Mouse (Mus musculus) layer of hippocampus, adult 2 months (tissue): ENCODE data around the gene Dscaml1. TPM values are rescaled to one million over a fixed set of nuclear protein-coding genes. Genes with fewer than 3 reads are reported as not detected.

Experiments
- DNase-seq, 2 experiments: peaks; one replicate each; pipeline ENCODE4 v3.0.0; 2022; ENCODE audit warnings: low spot score in 2 of 2
- H3K27ac ChIP-seq: fragments of 200-600 bp; 2 replicates; pipeline ENCODE4 v1.8.1; 2022
- H3K4me3 ChIP-seq: fragments of 200-600 bp; 2 replicates; pipeline ENCODE4 v1.8.1; 2022; ENCODE audit warnings: mild to moderate bottlenecking
- CTCF ChIP-seq: fragments of 200-600 bp; conservative IDR thresholded peaks from 2 replicates; pipeline ENCODE4 v1.8.1; 2022; ENCODE audit warnings: antibody characterized with exemption, mild to moderate bottlenecking, moderate library complexity
- total RNA-seq, 2 experiments: library from RNA; stranded (reverse); gene quantifications; 2 replicates each; pipeline ENCODE4 v1.2.3; 2021

The Dscaml1 gene
- total RNA-seq, 2 experiments from 2014 or later: 95.8 to 102 TPM

GRCm38 (mm10) chr9:45510806-45511546, 84.5 kb downstream of the Dscaml1 start:
- TF ChIP-seq CTCF: no peak
- DNase-seq: no peak
- Histone ChIP-seq H3K4me3 (no peak overlapping the region), H3K27ac (peak overlapping the region; percentile 73)

- Histone ChIP-seq H3K27ac (peak overlapping the region; percentile 67; the same call in 1 of the 2 replicates), H3K4me3 (no peak overlapping the region)
- peak; percentile 37 to 38 for DNase-seq
- TF ChIP-seq CTCF: no peak
Measured at GRCm38 (mm10) chr9:45517993-45518705, 91.7 kb downstream of the Dscaml1 start.

- no peak for DNase-seq
- no peak for TF ChIP-seq CTCF
- no peak overlapping the region for H3K4me3 ChIP-seq
- peak overlapping the region; percentile 55 for H3K27ac ChIP-seq
Measured at GRCm38 (mm10) chr9:45519841-45520240, 93.4 kb downstream of the Dscaml1 start.

- Histone ChIP-seq H3K27ac (no peak overlapping the region), H3K4me3 (no peak overlapping the region)
- TF ChIP-seq CTCF: no peak; the same call in 1 of the 2 replicates
- DNase-seq: no peak
Measured at GRCm38 (mm10) chr9:45522866-45523265, 96.4 kb downstream of the Dscaml1 start.

GRCm38 (mm10) chr9:45524505-45524904, 98.1 kb downstream of the Dscaml1 start:
- no peak for TF ChIP-seq CTCF
- DNase-seq: no peak
- Histone ChIP-seq H3K27ac (no peak overlapping the region), H3K4me3 (no peak overlapping the region)

GRCm38 (mm10) chr9:45533253-45533652, 106.8 kb downstream of the Dscaml1 start:
- Histone ChIP-seq H3K27ac (0 out of 2 replicates have a peak overlapping the region, but pooled peaks have one; percentile 89), H3K4me3 (no peak overlapping the region)
- no peak for DNase-seq
- no peak for TF ChIP-seq CTCF

- DNase-seq: peak in 1 of 2 experiments; percentile 52
- no peak overlapping the region for H3K4me3 ChIP-seq
- 0 out of 2 replicates have a peak, but pooled peaks have one; percentile 3 for TF ChIP-seq CTCF
- peak overlapping the region; percentile 89 for H3K27ac ChIP-seq
Measured at GRCm38 (mm10) chr9:45534472-45534988, 108.1 kb downstream of the Dscaml1 start.

- peak overlapping the region; percentile 89 for H3K27ac ChIP-seq
- no peak overlapping the region for H3K4me3 ChIP-seq
- no peak for DNase-seq
- TF ChIP-seq CTCF: no peak
Measured at GRCm38 (mm10) chr9:45537649-45538048, 111.2 kb downstream of the Dscaml1 start.

- no peak overlapping the region for H3K4me3 ChIP-seq
- TF ChIP-seq CTCF: no peak
- H3K27ac ChIP-seq: peak overlapping the region; percentile 89
- no peak for DNase-seq
Measured at GRCm38 (mm10) chr9:45539265-45540044, 113.0 kb downstream of the Dscaml1 start.

- peak; percentile 45 to 65 for DNase-seq
- no peak for TF ChIP-seq CTCF
- Histone ChIP-seq H3K27ac (peak overlapping the region; percentile 85), H3K4me3 (no peak overlapping the region)
Measured at GRCm38 (mm10) chr9:45546024-45546638, 119.7 kb downstream of the Dscaml1 start.

GRCm38 (mm10) chr9:45546902-45547578, 120.6 kb downstream of the Dscaml1 start:
- Histone ChIP-seq H3K4me3 (no peak overlapping the region), H3K27ac (peak overlapping the region; percentile 85)
- TF ChIP-seq CTCF: no peak
- no peak for DNase-seq

GRCm38 (mm10) chr9:45549796-45550195, 123.4 kb downstream of the Dscaml1 start:
- TF ChIP-seq CTCF: no peak
- no peak for DNase-seq
- Histone ChIP-seq H3K4me3 (no peak overlapping the region), H3K27ac (peak overlapping the region; percentile 84)
